8 mouse cellular contexts compared by ENCODE assay signal in the genomic region with DNA sequence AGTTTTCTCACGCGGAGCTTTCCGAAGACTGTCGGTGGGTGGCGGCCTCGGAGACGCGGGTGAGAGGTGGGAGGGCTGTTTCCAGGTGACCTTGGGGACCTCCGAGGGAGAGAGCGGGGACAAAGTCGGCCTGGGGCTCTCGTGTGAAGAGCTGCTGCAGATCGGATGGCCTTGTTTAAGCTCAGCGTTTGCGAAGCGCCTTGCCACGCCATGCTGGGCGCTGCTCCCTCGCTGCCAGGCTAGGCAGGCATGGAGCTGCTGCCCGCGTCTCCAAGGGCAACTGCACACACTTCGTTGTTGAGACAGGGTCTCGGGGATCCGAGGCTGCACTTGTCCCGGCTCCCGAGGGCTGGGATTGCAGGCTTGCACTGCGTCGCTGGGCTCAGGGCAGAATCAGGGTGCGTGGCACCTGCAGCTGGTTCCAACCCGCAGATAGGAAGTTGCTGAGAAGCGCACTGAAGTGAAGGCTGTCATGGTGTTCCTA. TPM values are rescaled to one million over a fixed set of nuclear protein-coding genes. Genes with fewer than 3 reads are reported as not detected.
DNase-seq lines count a peak whose midpoint lies in the region; TF ChIP-seq lines count a peak whose summit lies in the region.

A gene (minus strand): TSS at position 434 of the 484 bp plus-strand sequence.

- peaks cover 46% of the 10 kb centered on the region for H3K4me1 ChIP-seq in megakaryocyte, embryonic 14.5 days

- TF ChIP-seq CTCF in gastrocnemius, adult 2 months (IDR thresholded peaks at IDR 0.05) = no peak

- peak within 1 kb of the TSS; percentile 98 for H3K27ac ChIP-seq in gastrocnemius, adult 2 months

- H3K4me3 ChIP-seq in gastrocnemius, adult 2 months = peak within 1 kb of the TSS; percentile 99
- peak within 1 kb of the TSS; percentile 100 for H3K4me3 ChIP-seq in megakaryocyte, embryonic 14.5 days (replicated peaks)

- H3K9me3 ChIP-seq in megakaryocyte, embryonic 14.5 days = no peaks in the 10 kb centered on the region

- intact Hi-C loops in gastrocnemius, adult 2 months (cut with DNase I) = loop anchor here (2.0 to 5.0 kb wide), 2 partner anchors 28 to 155 kb away; no protein-coding TSS in a partner anchor

- no peak for DNase-seq in left cerebral cortex, adult 18-20 months (ENCODE audit: low spot score in 2 of 2)
- no peak for DNase-seq in left cerebral cortex, adult 9 months (ENCODE audit: low spot score in 2 of 2)
- DNase-seq in adrenal gland, postnatal 25 days = no peak
- DNase-seq in gastrocnemius, adult 2 months = no peak
- DNase-seq in induced T-regulatory cell, adult 2 months (ENCODE audit: low read depth) = peak; percentile 45
- no peak for DNase-seq in cerebellum, postnatal 10 days
- no peak for DNase-seq in cerebellum, postnatal 25 days

- no peaks in the 10 kb centered on the region for H3K27me3 ChIP-seq in megakaryocyte, embryonic 14.5 days (replicated peaks)

- H3K36me3 ChIP-seq in megakaryocyte, embryonic 14.5 days (replicated peaks; ENCODE audit: low read length) = peaks cover 40% of the 10 kb centered on the region

RNA-seq across cellular contexts. Expression of the gene that starts here (rescaled TPM):
- total RNA-seq in left cerebral cortex, adult 18-20 months (2021) = 10 to 100 TPM; 19.4 to 23.0 TPM
- 27.8 and 33.5 TPM in 2 replicates for total RNA-seq in adrenal gland, postnatal 25 days (2021)
- 10 to 100 TPM; 24.5 to 36.0 TPM for total RNA-seq in gastrocnemius, adult 2 months (2021)
- polyA plus RNA-seq in megakaryocyte, embryonic 14.5 days (2012; ENCODE audit: insufficient read depth, low replicate concordance) = 4.2 TPM in 1 of 2 replicates, not detected in the other
